Mouse (Mus musculus): ENCODE data around the gene Tbk1.

Tbk1 gene

GRCm38 (mm10) chr10:121591106-121591505 is 4.5 kb upstream of the Tbk1 start:
- no peak for DNase-seq (ENCODE audit: extremely low spot score, low read depth, low spot score)

- no peak for DNase-seq (ENCODE audit: extremely low spot score, low read depth, low spot score)
These were observed 819 bp upstream of the Tbk1 start for GRCm38 (mm10) chr10:121587371-121587840.

- DNase-seq (ENCODE audit: extremely low spot score, low read depth, low spot score): no peak
These were observed 570 bp downstream of the Tbk1 start for GRCm38 (mm10) chr10:121585791-121586642.

- no peak for DNase-seq (ENCODE audit: extremely low spot score, low read depth, low spot score)
These were observed 1.4 kb downstream of the Tbk1 start for GRCm38 (mm10) chr10:121585056-121585790.

GRCm38 (mm10) chr10:121584033-121584432 is 2.6 kb downstream of the Tbk1 start:
- no peak for DNase-seq (ENCODE audit: extremely low spot score, low read depth, low spot score)

GRCm38 (mm10) chr10:121583016-121583415 is 3.6 kb downstream of the Tbk1 start:
- DNase-seq (ENCODE audit: extremely low spot score, low read depth, low spot score): no peak

GRCm38 (mm10) chr10:121582287-121582686 is 4.3 kb downstream of the Tbk1 start:
- DNase-seq (ENCODE audit: extremely low spot score, low read depth, low spot score): no peak

- DNase-seq (ENCODE audit: extremely low spot score, low read depth, low spot score): no peak
These were observed 5.2 kb downstream of the Tbk1 start for GRCm38 (mm10) chr10:121581405-121581804.

GRCm38 (mm10) chr10:121580381-121580780 is 6.2 kb downstream of the Tbk1 start:
- no peak for DNase-seq (ENCODE audit: extremely low spot score, low read depth, low spot score)

GRCm38 (mm10) chr10:121576372-121576771 is 10.2 kb downstream of the Tbk1 start:
- no peak for DNase-seq (ENCODE audit: extremely low spot score, low read depth, low spot score)

GRCm38 (mm10) chr10:121571511-121572147 is 15.0 kb downstream of the Tbk1 start:
- DNase-seq (ENCODE audit: extremely low spot score, low read depth, low spot score): no peak

GRCm38 (mm10) chr10:121571031-121571430 is 15.6 kb downstream of the Tbk1 start:
- no peak for DNase-seq (ENCODE audit: extremely low spot score, low read depth, low spot score)

GRCm38 (mm10) chr10:121569796-121570195 is 16.8 kb downstream of the Tbk1 start:
- no peak for DNase-seq (ENCODE audit: extremely low spot score, low read depth, low spot score)

GRCm38 (mm10) chr10:121569001-121569589 is 17.5 kb downstream of the Tbk1 start:
- DNase-seq (ENCODE audit: extremely low spot score, low read depth, low spot score): no peak

- DNase-seq (ENCODE audit: extremely low spot score, low read depth, low spot score): no peak
These were observed 18.1 kb downstream of the Tbk1 start for GRCm38 (mm10) chr10:121568534-121568933.

- DNase-seq (ENCODE audit: extremely low spot score, low read depth, low spot score): no peak
These were observed 18.6 kb downstream of the Tbk1 start for GRCm38 (mm10) chr10:121568026-121568425.

- no peak for DNase-seq (ENCODE audit: extremely low spot score, low read depth, low spot score)
These were observed 22.1 kb downstream of the Tbk1 start for GRCm38 (mm10) chr10:121564447-121564846.

- no peak for DNase-seq (ENCODE audit: extremely low spot score, low read depth, low spot score)
These were observed 28.4 kb downstream of the Tbk1 start for GRCm38 (mm10) chr10:121558231-121558630.

- DNase-seq (ENCODE audit: extremely low spot score, low read depth, low spot score): no peak
These were observed 30.3 kb downstream of the Tbk1 start for GRCm38 (mm10) chr10:121556263-121556662.

- no peak for DNase-seq (ENCODE audit: extremely low spot score, low read depth, low spot score)
These were observed 36.3 kb downstream of the Tbk1 start for GRCm38 (mm10) chr10:121550334-121550733.

GRCm38 (mm10) chr10:121549670-121550069 is 36.9 kb downstream of the Tbk1 start:
- DNase-seq (ENCODE audit: extremely low spot score, low read depth, low spot score): no peak

Measured in hindlimb bud, embryonic 11.5 days (tissue).